ENCODE assay signal across 15 mouse cellular contexts in genomic region chr3:51686791-51687190, GRCm38 (mm10). TPM values are rescaled to one million over a fixed set of nuclear protein-coding genes. Genes with fewer than 3 reads are reported as not detected.
A peak's percentile ranks its signal among the peaks of the same experiment; 100 is the strongest.
DNase-seq lines count a peak whose midpoint lies in the region; TF ChIP-seq lines count a peak whose summit lies in the region.
"Had no signal": no experiment of that assay in that cellular context is flagged by ENCODE, and none has a peak within 500 bp of the region (broad histone marks: within the 10 kb centered on the region; RNA-seq: fewer than 3 reads in every experiment).

No protein-coding gene starts in this region.

- 57% methylated on average over 6 of the region's 6 CpGs for WGBS in cerebellum, adult 2 months

- TF ChIP-seq CTCF in cerebellum, adult 2 months (IDR thresholded peaks at IDR 0.05; ENCODE audit: borderline replicate concordance, insufficient read depth, low read depth, low read length) = no peak

- DNase-seq in cerebellum, postnatal 10 days = peak; percentile 54 to 69
- no peak for DNase-seq in cerebellum, adult 2 months
- DNase-seq: adrenal gland, adult 2 months; adrenal gland, adult 8-10 months; adrenal gland, postnatal 10 days; adrenal gland, postnatal 14 days; adrenal gland, postnatal 25 days; adrenal gland, postnatal 36 days; B cell, adult 2 months; cerebellum, adult 11 months; cerebellum, adult 11-12 months; cerebellum, adult 18-20 months; cerebellum, adult 8-10 months had no signal

- no peak overlapping the region for H3K27ac ChIP-seq in cerebellum, adult 2 months (ENCODE audit: insufficient read depth, low read length)

- peaks cover 4% of the 10 kb centered on the region; the same call in 1 of the 2 replicates for H3K4me1 ChIP-seq in cerebellum, adult 2 months (ENCODE audit: control insufficient read depth, insufficient read depth, low read length)

- TF ChIP-seq POLR2A in cerebellum, adult 2 months (IDR thresholded peaks at IDR 0.05; ENCODE audit: borderline replicate concordance, insufficient read depth, low read length) = no peak

- no peak overlapping the region for H3K4me3 ChIP-seq in cerebellum, adult 2 months (replicated peaks; ENCODE audit: insufficient read depth, low read depth, low read length)

- no peaks in the 10 kb centered on the region for H3K27me3 ChIP-seq in cerebellum, adult 2 months (ENCODE audit: control insufficient read depth, insufficient read depth, low read length)
- H3K27me3 ChIP-seq: CH12.LX, Patski had no signal

RNA-seq across cellular contexts. Expression of gene Mgst2, which starts 26.6 kb away (rescaled TPM):
- 0.17 and 0.34 TPM in 2 replicates for polyA plus RNA-seq in cerebellum, adult 2 months (2012; rRNA removed)

Comparison
In these comparisons a context has a peak if more than half of its experiments do, and no peak if none do; other contexts are left out.
1. DNase-seq: peak in cerebellum, postnatal 10 days (2 of 2); none in cerebellum, adult 2 months (0 of 2).